Mouse (Mus musculus) kidney, postnatal 0 days (tissue): ENCODE data around the gene Cnnm1. TPM values are rescaled to one million over a fixed set of nuclear protein-coding genes. Genes with fewer than 3 reads are reported as not detected.

Source experiments
- ATAC-seq: fragments of 200-750 bp; cut with Nextera tagmentation; replicated peaks from 2 replicates; pipeline ENCODE4 v1.8.0; 2017; ENCODE audit warnings: low read depth, moderate number of reproducible peaks, moderate TSS enrichment, moderate library complexity; ENCODE audit not compliant: low FRiP score
- DNase-seq: peaks from one replicate; pipeline ENCODE4 v3.0.0-alpha.2; 2016; ENCODE audit warnings: low spot score
- H3K27ac ChIP-seq: fragments of 300-500 bp; sonication (generic); 2 replicates; pipeline ENCODE4 v1.5.1; 2014; ENCODE audit warnings: mild to moderate bottlenecking
- H3K27me3 ChIP-seq: fragments of 300-500 bp; sonication (generic); 2 replicates; pipeline ENCODE4 v1.6.1; 2014; ENCODE audit warnings: low read length, mixed read lengths; ENCODE audit not compliant: insufficient read depth
- H3K36me3 ChIP-seq: fragments of 300-500 bp; sonication (generic); 2 replicates; pipeline ENCODE4 v1.6.1; 2014; ENCODE audit warnings: low read length, mixed read lengths; ENCODE audit not compliant: insufficient read depth
- H3K4me1 ChIP-seq: fragments of 300-500 bp; sonication (generic); replicated peaks from 2 replicates; pipeline ENCODE4 v1.6.1; 2014; ENCODE audit warnings: antibody characterized with exemption, low read length, mixed read lengths; ENCODE audit not compliant: insufficient read depth
- H3K4me2 ChIP-seq: fragments of 300-500 bp; sonication (generic); 2 replicates; pipeline ENCODE4 v1.6.1; 2014; ENCODE audit warnings: mild to moderate bottlenecking, low read length, moderate library complexity, mixed read lengths
- H3K4me3 ChIP-seq: fragments of 300-500 bp; sonication (generic); replicated peaks from 2 replicates; pipeline ENCODE4 v1.5.1; 2014; ENCODE audit warnings: low read depth, low read length
- H3K9ac ChIP-seq: fragments of 300-500 bp; sonication (generic); 2 replicates; pipeline ENCODE4 v1.6.1; 2014; ENCODE audit warnings: low read depth, low read length
- H3K9me3 ChIP-seq: fragments of 300-500 bp; sonication (generic); replicated peaks from 2 replicates; pipeline ENCODE4 v1.6.1; 2016; ENCODE audit warnings: low read length, inconsistent platforms, mixed read lengths
- CTCF ChIP-seq: IDR thresholded peaks from 2 replicates; pipeline ENCODE4 v1.5.1; 2016; ENCODE audit warnings: antibody characterized with exemption, low read depth, mild to moderate bottlenecking, moderate library complexity
- WGBS: fragments of 180-500 bp; shearing (Covaris S2); extraction: QIAGEN DNeasy Blood & Tissue Kit; methylation state at CpG from one replicate; pipeline ENCODE4 v1.1.7; 2014; 5-methylcytosine and 5-hydroxymethylcytosine counted together
- polyA plus RNA-seq: library from polyadenylated mRNA; unstranded; fragments of >200 nt; fragmentation: Nextera tagmentation; extraction: Ambion mirVana; gene quantifications from 2 replicates; pipeline ENCODE4 v1.2.1, GENCODE M21; 2015

Cnnm1 gene
- polyA plus RNA-seq, 1 experiment from 2014 or later = 0.62 TPM

DNA sequence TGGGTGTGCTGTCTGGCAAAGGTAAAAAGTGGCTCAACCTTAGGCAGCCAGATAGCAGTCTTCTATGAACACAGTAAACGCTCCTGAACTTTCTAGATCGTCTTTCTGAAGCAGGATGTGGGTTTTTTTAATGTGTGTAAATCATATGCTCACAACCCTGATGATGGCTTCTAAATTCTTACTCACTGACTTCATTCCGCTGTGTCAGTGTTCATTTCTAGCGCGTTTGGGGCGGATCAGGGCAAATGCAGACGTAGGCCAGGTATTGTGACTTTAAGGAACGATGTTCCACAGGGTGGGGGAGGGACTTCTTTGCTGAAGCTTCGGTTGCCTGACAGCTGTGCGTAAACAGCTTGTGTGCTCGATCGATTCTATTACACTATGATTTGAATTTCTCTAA lies 90.7 kb downstream of the Cnnm1 start:
- H3K4me2 ChIP-seq = no peak overlapping the region
- no peak for ATAC-seq

DNA sequence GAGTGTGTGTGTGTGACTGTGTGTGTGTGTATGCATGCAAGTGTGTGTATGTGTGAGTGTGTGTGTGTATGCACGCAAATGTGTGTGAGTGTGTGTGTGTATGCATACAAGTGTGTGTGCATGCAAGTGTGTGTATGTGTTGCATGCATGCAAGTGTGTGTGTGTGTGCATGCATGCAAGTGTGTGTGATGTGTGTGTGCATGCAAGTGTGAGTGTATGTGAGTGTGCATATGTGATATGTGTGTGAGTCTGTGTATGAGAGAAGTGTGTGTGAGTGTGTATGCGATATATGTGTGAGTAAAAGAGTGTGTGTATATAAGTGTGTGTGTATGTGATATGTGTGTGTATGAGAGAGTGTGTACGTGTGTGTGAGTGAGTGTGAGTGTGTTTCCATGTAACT lies 95.1 kb downstream of the Cnnm1 start:
- WGBS = 96% methylated on average over 3 of the region's 3 CpGs
- no peaks in the 10 kb centered on the region; the same call in 1 of the 2 replicates for H3K27me3 ChIP-seq
- no peaks in the 10 kb centered on the region for H3K4me1 ChIP-seq
- TF ChIP-seq CTCF = no peak
- H3K9ac ChIP-seq = no peak overlapping the region
- H3K9me3 ChIP-seq = no peaks in the 10 kb centered on the region
- ATAC-seq (no peak), DNase-seq (no peak)
- no peak overlapping the region for H3K27ac ChIP-seq
- H3K36me3 ChIP-seq = no peaks in the 10 kb centered on the region
- H3K4me3 ChIP-seq = no peak overlapping the region
- no peak overlapping the region for H3K4me2 ChIP-seq

More for the DNA sequence above, 90.7 kb downstream of the Cnnm1 start:
- no peak for TF ChIP-seq CTCF
- WGBS = 24% methylated on average over 12 of the region's 12 CpGs
- DNase-seq = no peak
- Histone ChIP-seq H3K4me3 (no peak overlapping the region), H3K9me3 (no peaks in the 10 kb centered on the region), H3K27me3 (no peaks in the 10 kb centered on the region; the same call in 1 of the 2 replicates), H3K4me1 (no peaks in the 10 kb centered on the region), H3K9ac (no peak overlapping the region), H3K27ac (no peak overlapping the region), H3K36me3 (no peaks in the 10 kb centered on the region)

- Histone ChIP-seq H3K27me3 (0 out of 2 replicates have a peak, but pooled peaks cover 4% of the 10 kb centered on the region), H3K36me3 (no peaks in the 10 kb centered on the region), H3K4me3 (no peak overlapping the region), H3K4me2 (peak overlapping the region; percentile 24), H3K9me3 (no peaks in the 10 kb centered on the region), H3K27ac (no peak overlapping the region), H3K4me1 (0 out of 2 replicates have a peak, but pooled peaks cover 6% of the 10 kb centered on the region), H3K9ac (no peak overlapping the region)
- no peak for ATAC-seq
- peak; percentile 49 for DNase-seq
- TF ChIP-seq CTCF = no peak
- 6% methylated on average over 19 of the region's 19 CpGs for WGBS
Measured at GRCm38 (mm10) chr19:43546337-43547117, 106.3 kb downstream of the Cnnm1 start.

Other genes with a start within 250 kb of the Cnnm1 start
- gene Hpse2, start 52.1 kb upstream of the Cnnm1 start, polyA plus RNA-seq = 0.08 and 0.15 TPM in 2 replicates
- 86.6 and 93.6 TPM in 2 replicates for gene Got1, start 84.2 kb downstream of the Cnnm1 start, polyA plus RNA-seq
- gene Nkx2-3, start 171.9 kb downstream of the Cnnm1 start, polyA plus RNA-seq = not detected in 2 replicates
- gene Slc25a28, start 234.4 kb downstream of the Cnnm1 start, polyA plus RNA-seq = 13.5 and 17.1 TPM in 2 replicates
- 11.3 and 12.0 TPM in 2 replicates for gene Entpd7, start 249.2 kb downstream of the Cnnm1 start, polyA plus RNA-seq